Mouse (Mus musculus) T-helper 17 cell (primary cell): ENCODE results near the gene Zfp771.

Experiments
- in situ Hi-C, 2 experiments: fragments of 300-600 bp; cut with MboI, MseI; formaldehyde crosslinking; loops; 1 replicate in 1 of 2; 2 replicates in 1 of 2; pipeline ENCODE4 v1.15.1; 2025; ENCODE audit warnings: high pct_unique_total_duplicates in 2 of 2

Zfp771 gene

DNA sequence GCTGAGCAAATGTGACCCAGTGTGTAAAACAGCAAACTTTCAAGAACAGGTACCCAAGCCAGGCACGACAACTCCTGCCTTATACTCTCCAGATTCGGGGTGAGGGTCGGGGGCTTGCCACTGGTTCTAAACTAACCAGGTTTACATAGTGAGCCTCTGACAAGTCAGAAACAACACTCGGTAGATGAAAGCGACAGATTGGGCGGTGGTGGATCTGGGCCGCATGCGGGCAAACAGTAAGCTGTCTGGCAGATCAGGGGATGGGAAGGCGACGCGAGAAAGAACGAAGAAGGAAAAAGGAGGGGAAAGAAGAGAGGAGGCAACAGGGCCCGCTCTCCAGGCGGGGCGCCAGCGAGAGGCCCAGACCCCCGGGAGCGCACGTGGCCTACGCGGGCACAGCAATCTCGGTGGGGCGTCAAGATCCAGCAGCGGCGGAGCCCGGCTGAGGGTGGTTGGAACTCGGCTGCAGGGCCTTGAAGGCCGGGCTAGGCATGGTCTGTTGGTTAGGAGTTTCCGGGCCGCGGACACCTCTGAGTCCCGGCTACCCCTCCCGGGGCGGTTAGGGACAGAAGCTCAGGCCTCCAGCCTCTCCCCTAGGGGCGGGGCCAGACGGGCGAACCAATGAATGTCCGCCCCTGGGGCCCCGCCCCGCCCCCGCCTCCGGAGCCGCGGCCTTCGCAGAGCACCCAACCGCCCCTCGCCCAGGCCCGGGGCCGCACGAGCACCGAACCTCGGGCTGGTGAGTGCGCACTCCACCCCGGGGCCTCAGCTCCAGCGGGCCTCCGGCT, at the start of gene Zfp771:
TSS of gene Zfp771 (plus strand) at position 405 of the 788 bp plus-strand sequence.
- in situ Hi-C loops, result loop anchor here in 1 of 2 experiments (25.0 kb wide), 1 partner anchor 1143 kb away; no protein-coding TSS in a partner anchor

DNA sequence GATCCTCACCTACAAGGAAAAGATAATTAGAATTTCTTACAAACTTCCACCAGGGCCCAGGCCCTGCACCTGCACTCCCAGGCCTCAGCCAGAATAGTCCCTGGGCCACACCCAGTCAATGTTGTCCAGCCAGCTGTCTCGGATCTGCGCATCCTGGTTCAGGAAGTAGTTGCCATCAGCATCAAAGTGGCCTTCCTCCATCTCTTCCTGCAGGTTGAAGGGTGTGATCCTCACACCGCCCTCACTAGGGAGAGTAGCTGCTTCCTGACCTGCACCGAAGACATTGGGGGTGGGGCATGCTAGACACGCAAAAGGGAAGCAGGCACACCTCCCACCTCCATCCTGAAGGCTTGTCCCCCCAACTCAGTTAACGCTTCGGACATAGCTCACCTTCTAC, 49.4 kb upstream of the Zfp771 start:
- in situ Hi-C loops, result loop anchor here in 1 of 2 experiments (5.0 to 10.0 kb wide), 3 partner anchors 57 to 720 kb away; partner anchors contain the start of genes Gm42742, Prrt2, Sh2b1 and Spn

DNA sequence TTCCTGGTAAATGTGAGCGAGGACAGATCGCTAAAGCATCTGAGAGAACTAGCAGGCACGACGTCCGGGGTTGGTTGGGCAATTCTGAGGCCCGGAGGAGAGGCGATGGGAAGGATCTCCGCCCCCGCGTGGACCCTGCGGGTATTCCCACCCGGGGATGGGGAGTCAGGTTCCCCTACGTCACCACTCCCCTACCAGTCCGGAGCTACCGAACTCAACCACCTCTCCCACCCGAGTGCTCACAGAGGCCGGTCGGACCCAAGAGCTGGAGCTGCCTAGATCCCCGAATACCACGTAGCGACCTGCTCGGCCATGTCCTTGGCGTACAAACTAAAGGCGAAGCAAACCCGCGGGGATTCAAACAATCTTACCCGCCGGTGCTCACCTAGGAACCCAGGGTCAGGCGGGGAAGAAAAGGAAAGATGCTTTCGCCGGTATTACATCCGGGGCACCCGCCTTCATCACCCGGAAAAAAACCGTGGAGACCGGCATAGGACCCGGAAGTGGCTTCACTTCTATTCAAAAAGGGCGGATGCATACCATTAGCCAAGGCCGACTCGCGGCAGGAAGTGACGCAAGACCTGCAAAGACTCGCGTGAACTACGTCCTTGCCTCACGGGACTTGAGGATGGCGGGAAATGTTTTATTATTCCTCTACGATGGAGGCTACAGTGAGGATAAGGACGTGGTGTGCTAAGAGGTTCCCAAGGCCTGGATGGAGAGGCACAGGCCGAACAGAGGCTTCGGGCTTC, 48.4 kb upstream of the Zfp771 start, which contains the start of gene Cd2bp2:
TSS of gene Cd2bp2 (minus strand) at position 507 of the 752 bp plus-strand sequence.
- in situ Hi-C loops, result loop anchor here in 1 of 2 experiments (5.0 to 10.0 kb wide), 2 partner anchors 173 to 721 kb away; partner anchors contain the start of genes Gm42742, Prrt2 and Sh2b1

DNA sequence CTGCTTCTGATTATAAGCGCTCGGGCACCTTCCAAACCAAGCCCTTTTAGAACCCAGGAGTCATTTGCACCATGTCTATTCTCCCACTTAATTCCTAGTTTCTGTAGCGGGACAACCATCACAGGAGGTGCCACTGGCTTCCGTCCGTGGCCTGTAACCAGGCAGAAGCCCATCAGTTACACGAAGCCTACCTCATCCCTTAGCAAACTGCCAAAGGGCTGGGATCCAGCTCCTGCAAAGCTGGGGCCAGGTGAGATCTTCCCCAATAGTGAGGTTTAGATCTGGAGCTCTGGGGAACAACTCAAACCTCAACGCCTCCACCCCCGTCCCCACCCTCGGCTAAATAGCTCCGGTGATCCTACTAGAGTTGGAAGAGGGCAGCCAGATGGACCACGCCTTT, 47.6 kb upstream of the Zfp771 start:
- in situ Hi-C loops, result loop anchor here in 1 of 2 experiments (5.0 to 10.0 kb wide), 2 partner anchors 174 to 722 kb away; partner anchors contain the start of genes Gm42742, Prrt2 and Sh2b1

DNA sequence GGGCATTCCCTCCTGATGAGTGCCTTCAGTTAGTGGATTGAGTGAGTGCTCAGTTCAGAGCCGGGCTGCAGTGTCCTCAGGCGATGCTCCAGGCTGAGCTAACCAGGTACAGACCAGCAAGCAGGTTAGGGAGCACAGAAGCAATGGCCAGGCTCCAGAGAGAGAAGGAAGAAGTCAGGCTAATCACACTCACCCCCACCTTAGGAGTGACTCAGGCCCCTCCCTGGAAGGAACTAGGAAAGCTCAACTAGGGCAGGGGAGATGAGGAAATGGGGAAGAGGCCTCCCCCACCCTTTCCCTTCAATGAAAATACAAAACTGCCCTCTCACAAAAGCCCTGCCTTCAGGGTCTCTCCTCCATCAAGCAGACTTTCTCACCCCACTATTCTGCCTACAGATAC, 37.5 kb upstream of the Zfp771 start:
- in situ Hi-C loops, result no loop called here

DNA sequence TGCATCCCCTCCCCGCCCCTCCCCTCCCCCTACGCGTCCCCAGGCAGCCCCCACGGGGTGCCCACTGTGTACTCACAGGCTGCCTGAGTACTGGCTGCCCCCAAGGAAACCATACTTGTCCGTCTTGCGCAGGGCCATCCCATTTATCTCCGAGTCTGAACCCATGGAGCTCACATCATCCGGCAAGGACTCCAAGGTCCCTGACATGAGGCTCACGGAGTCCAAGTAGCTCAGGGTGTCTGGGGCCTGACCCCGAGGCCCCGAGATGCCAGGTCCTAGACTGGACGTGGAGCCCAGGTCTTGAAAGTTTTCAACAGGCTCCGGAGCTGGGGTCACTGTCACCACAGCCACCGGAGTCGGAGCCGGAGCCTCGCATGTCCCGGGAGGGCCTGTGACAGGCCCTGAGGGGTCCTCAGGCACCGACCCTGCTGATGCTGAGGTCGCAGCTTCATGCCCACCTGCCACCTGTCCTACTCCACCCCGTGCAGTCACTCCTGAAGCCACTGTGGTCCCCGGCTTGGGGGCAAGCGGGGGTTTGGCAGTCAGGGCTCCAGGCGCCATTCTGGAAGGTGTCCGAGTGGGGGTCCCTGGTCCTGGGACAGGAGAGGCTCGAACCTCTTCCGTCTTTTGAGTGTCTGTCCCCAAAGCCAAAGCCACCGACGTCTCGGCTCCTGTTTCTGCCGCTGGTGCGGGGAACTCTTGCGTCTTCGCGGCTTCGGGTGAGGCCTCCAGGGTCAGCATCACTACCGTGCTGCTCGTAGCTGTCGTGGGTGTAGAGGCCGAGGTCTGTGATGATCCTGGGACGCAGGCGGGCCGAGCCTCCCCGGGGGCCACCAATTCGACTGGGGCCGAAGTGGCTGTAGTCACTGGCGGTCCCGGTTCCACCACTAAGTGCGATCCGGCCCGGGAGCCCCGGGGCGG, 36.4 kb upstream of the Zfp771 start:
- in situ Hi-C loops, result no loop called here

DNA sequence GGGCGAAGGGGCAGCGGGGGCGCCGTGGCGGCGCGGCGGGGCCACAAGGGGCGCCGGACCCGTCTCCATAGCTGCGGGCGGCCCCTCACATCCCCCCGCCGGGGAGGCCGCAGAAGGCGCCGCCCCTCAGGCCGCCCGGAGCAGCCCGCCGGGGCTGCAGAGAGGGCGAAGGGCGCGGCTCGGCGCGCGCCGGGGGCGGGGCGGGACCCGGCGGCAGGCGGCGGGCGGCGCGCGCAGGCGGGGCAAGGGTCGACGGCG, 35.9 kb upstream of the Zfp771 start, which contains the start of gene Tbc1d10b:
TSS of gene Tbc1d10b (minus strand) at position 174 of the 258 bp plus-strand sequence.
- in situ Hi-C loops, result no loop called here

DNA sequence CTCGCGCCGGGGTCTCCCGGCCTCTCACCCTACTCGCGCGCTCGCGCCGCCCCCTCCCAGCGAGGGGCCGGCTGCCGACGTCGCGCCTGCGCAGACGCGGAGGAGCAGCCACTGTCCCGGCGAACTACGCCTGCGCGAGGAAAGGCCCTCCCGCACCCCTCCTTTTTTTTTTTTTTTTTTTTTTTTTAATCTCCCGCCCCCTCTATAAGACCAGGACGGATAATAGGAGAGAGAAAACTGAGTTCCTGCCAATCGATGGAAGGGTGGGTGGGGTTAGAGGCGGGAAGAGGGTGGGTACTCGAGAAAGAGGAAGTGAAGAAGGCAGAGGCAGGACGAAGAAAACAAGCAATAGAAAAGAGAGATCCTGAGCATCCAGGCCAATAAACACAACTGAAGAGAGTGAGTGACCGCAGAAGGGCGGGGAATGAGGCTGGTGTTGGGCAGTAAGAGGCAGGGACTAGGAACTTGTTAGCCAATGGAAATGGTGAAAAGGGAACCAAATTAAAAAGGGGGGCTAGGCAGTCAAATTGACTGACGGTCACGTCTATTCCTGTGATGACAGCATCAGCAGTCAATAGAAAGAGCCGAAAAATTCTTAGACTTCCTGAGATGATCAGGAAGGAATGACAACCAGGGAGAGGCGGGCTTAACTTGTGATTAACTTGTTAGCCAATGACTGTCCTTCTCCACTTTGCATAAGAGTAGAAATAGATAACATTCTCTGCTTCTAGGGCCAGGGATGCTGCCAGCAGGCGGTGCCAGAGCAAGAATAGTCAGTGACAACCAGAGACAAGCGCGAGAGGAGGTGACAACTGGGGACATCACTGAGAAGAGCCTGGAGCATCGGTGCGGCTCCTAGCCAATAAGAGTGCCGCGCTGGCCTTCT, 35.3 kb upstream of the Zfp771 start, which contains the start of gene Mylpf:
TSS of gene Mylpf (plus strand) at position 338 of the 886 bp plus-strand sequence.
- in situ Hi-C loops, result no loop called here

DNA sequence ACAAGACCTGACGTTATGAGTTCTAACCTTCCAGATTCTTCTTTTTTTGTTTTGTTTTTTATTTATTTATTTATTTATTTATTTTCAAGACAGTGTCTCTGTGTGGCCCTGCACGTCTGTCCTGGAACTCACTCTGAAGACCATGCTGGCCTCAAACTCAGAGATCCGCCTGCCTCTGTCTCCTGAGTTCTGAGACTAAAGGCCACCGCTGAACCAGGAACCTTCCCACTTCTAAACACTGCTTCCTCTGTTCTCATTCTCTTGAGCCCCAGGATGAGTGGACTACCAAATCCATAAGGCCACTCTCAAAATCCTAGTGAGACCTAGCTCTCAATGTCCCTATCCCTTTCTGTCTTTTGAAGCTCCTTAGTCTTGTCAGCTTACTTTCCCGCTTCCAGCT, 34.2 kb upstream of the Zfp771 start:
- in situ Hi-C loops, result loop anchor here in 1 of 2 experiments (10.0 kb wide), 3 partner anchors 415 to 1725 kb away; partner anchors contain the start of genes Atxn2l, Fam57b and Ppp4c

DNA sequence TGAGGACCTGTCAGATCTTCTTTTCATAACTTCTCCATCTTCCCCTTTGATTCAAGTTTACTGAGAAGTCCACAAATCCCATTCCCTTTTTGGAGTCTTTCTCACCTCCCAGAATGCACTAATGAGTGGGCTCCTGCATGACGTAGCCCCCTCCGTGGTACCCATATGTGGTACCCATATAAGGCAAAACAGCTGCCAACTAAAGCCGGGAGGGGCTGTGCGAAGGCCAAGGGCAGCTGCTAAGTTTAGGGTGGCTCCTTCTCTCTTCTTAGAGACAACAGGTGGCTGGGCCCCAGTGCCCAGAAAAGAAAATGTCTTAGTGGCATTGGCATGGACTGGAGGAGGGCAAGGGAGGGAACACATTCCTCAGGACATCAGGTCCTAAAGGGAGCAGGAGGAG, 33.8 kb upstream of the Zfp771 start:
- in situ Hi-C loops, result loop anchor here in 1 of 2 experiments (10.0 kb wide), 3 partner anchors 415 to 1725 kb away; partner anchors contain the start of genes Atxn2l, Fam57b and Ppp4c

DNA sequence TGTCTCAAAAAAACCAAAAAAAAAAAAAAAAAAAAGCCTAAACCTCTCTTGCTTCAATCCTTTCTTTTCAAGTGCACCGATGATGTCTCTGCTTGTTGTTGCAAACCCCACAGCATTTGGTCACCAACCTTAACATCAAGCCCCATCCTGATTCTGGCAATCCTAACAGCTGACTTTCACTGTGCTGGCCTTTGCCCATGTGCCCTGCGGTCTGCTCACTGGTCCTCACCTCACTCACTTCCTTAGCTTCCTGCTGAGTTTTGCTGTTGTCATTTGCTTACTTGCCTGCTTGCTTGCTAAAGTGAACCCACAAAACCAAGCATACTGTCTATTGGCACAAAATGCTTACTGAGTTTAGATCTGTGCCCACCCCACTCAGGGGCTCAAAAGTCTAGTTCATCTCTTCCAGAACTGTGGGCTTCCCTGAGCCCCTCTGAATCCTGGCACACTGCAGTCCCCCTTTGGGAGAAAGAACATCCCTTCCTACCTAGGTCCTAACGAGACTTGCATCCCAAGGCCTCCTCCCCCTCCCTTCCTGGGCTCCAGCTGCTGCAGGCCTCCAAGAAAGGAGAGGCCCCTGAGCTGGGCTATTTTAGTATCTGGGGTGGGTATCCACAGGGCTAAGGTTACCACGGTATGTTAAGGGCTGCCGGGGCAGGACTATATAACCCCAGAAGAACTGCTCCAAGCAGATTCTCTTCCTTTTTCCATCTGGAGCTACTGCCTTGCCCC, 32.9 kb upstream of the Zfp771 start:
- in situ Hi-C loops, result loop anchor here in 1 of 2 experiments (10.0 kb wide), 3 partner anchors 416 to 1726 kb away; partner anchors contain the start of genes Atxn2l, Fam57b and Ppp4c

DNA sequence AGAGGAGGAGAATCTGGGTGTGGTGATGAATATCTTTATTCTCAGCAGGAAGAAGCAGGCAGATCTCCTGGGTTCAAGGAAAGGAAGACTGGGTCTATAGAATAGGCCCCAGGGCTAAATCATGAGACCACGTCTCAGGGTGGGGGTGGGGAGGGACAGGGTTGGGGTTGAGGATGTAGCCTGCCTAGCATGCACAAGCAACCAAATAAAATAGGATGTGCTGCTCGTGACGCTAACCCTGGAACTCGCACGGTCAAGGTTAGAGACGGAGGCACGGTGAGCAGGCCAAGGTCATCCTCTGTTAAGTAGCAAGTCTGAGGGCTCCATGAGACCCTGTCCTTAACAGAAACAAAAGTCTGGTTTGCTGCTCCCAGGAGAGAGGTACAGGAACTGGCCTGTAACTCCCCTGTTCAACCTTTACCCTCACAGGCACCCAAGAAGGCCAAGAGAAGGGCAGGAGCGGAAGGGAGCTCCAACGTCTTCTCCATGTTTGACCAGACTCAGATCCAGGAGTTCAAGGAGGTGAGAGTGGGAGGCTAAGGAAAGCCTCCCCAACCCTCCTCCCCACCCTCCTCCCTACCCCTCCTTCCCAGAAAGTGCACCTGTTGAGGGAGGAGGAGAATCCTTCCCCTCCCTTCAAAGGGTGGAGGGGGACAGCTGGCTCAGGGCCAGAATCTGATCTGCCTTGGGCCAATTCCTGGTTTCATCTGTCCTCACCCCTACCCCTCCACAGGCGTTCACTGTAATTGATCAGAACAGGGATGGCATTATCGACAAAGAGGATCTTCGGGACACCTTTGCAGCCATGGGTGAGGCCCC, 31.4 kb upstream of the Zfp771 start:
- in situ Hi-C loops, result loop anchor here in 1 of 2 experiments (10.0 kb wide), 3 partner anchors 418 to 1728 kb away; partner anchors contain the start of genes Atxn2l, Fam57b and Ppp4c

DNA sequence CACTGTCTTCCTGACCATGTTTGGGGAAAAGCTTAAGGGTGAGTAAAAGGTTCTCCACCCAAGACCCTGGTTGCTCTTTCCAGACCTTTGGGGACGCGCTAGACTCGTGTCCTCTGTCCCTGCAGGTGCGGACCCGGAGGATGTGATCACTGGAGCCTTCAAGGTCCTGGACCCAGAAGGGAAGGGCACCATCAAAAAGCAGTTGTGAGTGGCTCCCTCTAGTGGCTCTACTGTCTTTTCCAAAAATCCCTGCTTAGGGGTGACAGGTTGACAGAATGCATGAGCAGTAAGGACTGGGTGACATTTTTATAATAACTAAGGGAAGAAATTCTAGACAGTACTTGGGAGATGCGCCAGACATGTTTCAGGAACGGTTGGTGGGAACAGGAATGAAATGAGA, 30.6 kb upstream of the Zfp771 start:
- in situ Hi-C loops, result loop anchor here in 1 of 2 experiments (10.0 kb wide), 3 partner anchors 419 to 1729 kb away; partner anchors contain the start of genes Atxn2l, Fam57b and Ppp4c

DNA sequence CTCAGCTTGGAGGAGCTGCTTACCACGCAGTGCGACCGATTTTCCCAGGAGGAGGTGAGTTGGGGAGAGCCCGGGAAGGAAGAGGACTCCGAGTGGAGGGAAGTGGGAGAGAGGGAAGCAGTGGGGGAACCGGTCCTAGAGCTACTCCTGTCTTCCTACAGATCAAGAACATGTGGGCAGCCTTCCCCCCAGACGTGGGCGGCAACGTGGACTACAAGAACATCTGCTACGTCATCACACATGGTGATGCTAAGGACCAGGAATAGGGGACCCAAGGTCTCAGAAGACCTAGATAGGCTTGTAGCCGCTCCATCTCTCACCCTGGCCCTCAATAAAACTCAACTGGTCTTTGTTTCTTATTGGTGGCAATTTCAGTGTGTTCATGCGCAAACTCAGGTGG, 30.1 kb upstream of the Zfp771 start:
- in situ Hi-C loops, result loop anchor here in 1 of 2 experiments (10.0 kb wide), 3 partner anchors 419 to 1729 kb away; partner anchors contain the start of genes Atxn2l, Fam57b and Ppp4c

DNA sequence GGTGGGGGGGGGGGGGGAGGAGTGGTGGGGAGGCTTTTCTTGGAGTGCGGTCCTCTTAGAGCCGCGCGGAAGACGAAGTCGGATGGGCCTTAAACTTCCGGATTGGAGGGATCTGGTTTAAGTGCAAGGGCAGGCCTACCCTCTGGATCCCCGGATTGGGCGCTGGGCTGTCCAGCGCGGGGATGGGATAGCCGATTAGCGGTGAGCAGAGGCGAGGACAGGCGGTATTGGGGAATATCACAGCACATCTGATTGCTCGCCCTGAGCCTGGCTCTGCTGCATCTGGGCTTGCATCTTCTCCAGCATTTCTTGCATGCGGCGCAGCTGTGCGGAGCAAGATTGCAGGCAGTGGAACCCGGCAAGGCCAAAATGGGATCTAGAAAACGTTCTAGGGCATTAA, 29.6 kb upstream of the Zfp771 start:
- in situ Hi-C loops, result loop anchor here in 1 of 2 experiments (10.0 kb wide), 3 partner anchors 420 to 1730 kb away; partner anchors contain the start of genes Atxn2l, Fam57b and Ppp4c

DNA sequence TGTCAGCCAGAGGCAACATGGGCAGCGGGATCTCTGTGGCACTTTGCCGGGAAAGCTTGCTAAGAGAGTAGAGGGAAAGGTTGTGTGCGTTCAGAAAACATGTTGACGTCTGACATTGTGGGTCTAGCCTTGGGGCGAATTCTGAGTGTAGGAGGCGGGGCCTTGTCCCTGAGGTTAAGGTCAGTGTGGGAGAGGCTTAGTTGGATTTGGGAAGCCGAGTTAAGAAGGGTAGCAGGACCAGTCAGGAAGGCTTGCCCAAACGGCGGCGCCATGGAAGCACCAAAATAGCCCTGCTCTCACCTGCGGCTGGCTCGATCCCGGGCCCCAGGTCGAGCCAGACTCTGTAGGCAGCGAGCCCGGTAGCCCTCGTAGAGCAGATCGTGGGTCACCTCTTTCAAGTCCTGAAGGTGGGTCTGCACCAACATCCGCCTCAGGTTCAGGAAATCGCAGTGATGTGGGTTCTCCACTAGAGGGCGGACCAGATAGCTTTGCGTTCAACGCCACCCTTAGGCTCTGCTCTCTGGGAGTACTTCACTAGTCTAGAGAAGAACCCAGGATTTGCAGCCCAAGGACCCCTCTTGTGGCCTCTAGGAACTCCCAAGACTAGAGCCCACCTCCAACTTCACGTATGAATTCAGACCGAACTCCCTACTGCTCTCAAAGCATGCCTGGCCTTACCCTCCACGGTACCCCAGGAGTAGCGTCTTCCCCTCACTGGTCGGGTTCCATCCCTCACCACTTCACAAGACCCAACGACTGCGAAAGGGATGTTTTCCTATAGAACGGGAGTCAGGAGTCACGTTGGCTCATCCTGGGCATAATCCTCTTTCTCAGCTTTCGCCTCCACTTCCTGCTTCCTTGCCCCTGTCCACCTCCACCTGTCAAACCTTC, 28.8 kb upstream of the Zfp771 start:
- in situ Hi-C loops, result loop anchor here in 1 of 2 experiments (10.0 kb wide), 3 partner anchors 420 to 1730 kb away; partner anchors contain the start of genes Atxn2l, Fam57b and Ppp4c
